Mouse (Mus musculus): ENCODE data around the gene Cyct.

Cyct gene

GRCm38 (mm10) chr2:76360226-76360625 lies at the start of gene Cyct:
Cyct (minus strand) TSS chr2:76360450.
- DNase-seq (ENCODE audit: extremely low read depth, low read depth): no peak

GRCm38 (mm10) chr2:76409986-76410385 lies 49.7 kb upstream of the Cyct start:
- DNase-seq (ENCODE audit: extremely low read depth, low read depth): no peak

GRCm38 (mm10) chr2:76409526-76409925 lies 49.3 kb upstream of the Cyct start:
- DNase-seq (ENCODE audit: extremely low read depth, low read depth): no peak

- no peak for DNase-seq (ENCODE audit: extremely low read depth, low read depth)
Measured at GRCm38 (mm10) chr2:76406937-76407441, 46.7 kb upstream of the Cyct start.

DNA sequence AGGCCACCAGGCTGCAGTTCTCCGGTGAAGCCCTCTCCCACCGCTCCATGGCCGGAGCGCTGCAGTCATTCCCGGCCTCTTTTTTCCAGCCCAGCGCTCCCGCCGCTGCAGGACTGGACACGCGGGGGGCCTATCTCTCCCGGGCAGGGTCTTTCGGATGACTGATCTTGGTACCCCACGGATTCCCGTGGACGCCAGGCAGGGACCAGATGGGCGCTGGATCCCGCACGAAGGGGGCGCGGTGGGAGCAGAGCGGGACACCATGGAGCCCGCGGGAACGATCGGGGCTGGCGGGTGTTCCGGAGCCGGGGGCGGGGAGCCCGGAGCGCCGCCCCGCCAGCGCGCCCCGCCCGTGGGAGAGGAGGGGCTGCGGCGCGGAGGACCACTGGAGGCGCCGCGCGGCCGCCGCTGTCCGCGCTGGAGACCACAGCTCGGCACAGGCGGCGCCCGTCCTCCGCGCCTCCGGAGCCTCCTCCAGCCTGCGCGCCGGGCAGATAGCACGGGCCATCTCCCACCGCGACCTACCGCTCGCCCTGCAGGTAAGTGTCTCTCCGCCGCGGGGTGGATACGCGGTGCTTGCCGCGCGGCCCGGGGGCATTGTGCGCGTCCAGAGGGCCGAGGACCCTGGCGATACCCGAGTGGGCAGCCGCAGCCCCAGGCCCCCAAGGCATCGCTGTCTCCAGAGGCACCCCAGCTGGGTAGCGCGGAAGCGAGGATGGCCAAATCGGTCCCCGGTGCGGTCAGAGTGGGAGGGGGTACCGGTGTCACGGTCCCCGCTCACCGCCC lies 46.1 kb upstream of the Cyct start, which contains the start of gene Osbpl6:
Gene Osbpl6, plus strand, starts transcription at position 358 of the 786 bp plus-strand sequence.
- no peak for DNase-seq (ENCODE audit: extremely low read depth, low read depth)

GRCm38 (mm10) chr2:76405596-76406150 lies 45.4 kb upstream of the Cyct start:
- DNase-seq (ENCODE audit: extremely low read depth, low read depth): no peak

GRCm38 (mm10) chr2:76400178-76400577 lies 39.9 kb upstream of the Cyct start:
- no peak for DNase-seq (ENCODE audit: extremely low read depth, low read depth)

DNA sequence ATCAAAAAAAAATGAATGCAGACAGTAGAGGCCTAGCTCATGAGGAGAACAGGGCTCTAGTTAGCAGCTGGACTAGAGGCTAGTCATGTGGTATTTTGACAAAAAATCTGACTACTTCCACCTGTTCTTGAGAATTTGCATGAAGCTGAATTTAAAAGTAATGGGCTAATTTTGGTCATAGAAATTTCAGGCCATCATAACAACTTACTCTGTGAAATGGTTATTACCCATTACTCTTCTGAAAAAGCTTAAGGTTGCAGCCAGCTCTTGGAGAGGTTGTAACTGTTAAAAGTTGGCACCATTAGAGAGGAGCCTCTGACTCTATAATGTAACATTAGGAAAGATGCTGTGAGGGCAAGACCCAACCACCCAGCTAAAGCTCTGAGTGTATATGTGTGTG lies 26.3 kb upstream of the Cyct start:
- no peak for DNase-seq (ENCODE audit: extremely low read depth, low read depth)

- no peak for DNase-seq (ENCODE audit: extremely low read depth, low read depth)
Measured at GRCm38 (mm10) chr2:76378646-76379045, 18.4 kb upstream of the Cyct start.

GRCm38 (mm10) chr2:76374544-76375206 lies 14.4 kb upstream of the Cyct start:
- no peak for DNase-seq (ENCODE audit: extremely low read depth, low read depth)

- peak; percentile 60 for DNase-seq (ENCODE audit: extremely low read depth, low read depth)
Measured at GRCm38 (mm10) chr2:76372244-76372643, 12.0 kb upstream of the Cyct start.

- DNase-seq (ENCODE audit: extremely low read depth, low read depth): peak; percentile 29
Measured at GRCm38 (mm10) chr2:76370656-76370922, 10.3 kb upstream of the Cyct start.

- DNase-seq (ENCODE audit: extremely low read depth, low read depth): peak; percentile 75
Measured at GRCm38 (mm10) chr2:76369821-76370655, 9.8 kb upstream of the Cyct start, which contains the start of gene Rbm45. Rbm45 (plus strand) TSS chr2:76369984.

GRCm38 (mm10) chr2:76368861-76369660 lies 8.8 kb upstream of the Cyct start:
- peak; percentile 27 for DNase-seq (ENCODE audit: extremely low read depth, low read depth)

DNA sequence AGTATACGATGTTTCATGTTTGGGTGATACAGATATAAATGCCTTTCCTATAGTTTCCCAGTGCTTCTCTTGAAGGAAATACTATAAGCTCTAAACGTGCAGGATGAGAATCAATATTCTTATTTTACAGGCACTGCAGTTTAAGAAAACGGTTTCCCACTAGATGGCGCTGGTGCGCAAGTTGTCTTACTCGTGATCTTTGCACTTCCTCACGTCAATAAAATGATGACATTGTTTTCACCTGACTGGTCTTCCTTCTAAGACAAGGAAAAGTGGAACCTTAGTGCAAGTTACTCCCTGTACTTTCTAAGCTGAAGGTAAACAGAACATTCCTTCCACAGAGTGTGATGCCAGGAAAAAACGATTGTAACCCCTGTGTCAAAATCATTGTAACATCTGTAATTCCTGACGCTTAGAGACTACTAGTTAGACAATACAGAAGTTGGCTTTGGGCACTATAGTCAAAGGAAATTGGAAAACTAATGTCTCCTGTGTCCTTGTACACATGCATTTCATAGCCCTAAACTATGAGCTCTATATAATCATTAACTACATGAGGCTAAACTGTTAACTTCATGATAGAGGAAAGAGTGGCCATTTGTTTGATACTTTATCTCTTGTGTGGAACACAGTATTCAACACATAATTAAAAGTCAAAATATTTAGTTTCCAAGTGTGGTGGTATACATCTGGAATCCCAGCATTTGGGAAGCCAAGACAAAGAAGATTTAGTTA lies 7.1 kb upstream of the Cyct start:
- peak; percentile 74 for DNase-seq (ENCODE audit: extremely low read depth, low read depth)

DNA sequence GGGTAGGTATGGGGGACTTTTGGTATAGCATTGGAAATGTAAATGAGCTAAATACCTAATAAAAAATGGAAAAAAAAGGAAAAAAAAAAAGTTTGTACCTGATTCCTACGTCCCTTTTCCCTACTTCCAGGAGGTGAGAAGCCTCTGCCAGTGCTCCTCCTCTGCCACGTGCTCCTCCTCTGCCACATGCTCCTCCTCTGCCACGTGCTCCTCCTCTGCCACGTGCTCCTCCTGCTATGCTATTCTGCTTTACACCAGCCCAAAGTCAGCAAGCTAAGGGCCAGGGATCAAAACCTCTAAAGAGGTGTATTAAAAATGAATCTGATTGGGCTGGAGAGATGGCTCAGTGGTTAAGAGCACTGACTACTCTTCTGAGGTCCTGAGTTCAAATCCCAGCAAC lies 5.6 kb upstream of the Cyct start:
- DNase-seq (ENCODE audit: extremely low read depth, low read depth): no peak

- DNase-seq (ENCODE audit: extremely low read depth, low read depth): no peak
Measured at GRCm38 (mm10) chr2:76362111-76362510, 1.9 kb upstream of the Cyct start.

DNA sequence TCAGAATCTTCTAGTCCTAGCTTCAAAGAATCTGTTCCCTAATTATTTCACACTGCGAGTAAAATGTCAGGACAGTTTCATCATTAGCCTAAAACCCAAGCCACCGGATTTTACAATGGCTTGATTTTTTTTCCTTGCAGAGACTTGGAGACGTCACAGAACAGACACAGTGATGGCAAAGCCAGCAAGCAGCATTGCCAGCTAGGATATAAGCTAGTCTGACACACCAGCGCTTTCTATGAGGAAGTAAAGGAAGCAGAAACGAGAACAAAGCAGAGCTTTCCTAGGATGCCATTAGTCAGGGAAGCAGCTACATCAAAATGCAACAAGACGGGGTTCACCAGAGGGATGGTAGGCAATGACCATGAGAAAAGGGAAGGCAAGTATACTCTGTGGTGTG lies 12.4 kb downstream of the Cyct start:
- DNase-seq (ENCODE audit: extremely low read depth, low read depth): no peak

DNA sequence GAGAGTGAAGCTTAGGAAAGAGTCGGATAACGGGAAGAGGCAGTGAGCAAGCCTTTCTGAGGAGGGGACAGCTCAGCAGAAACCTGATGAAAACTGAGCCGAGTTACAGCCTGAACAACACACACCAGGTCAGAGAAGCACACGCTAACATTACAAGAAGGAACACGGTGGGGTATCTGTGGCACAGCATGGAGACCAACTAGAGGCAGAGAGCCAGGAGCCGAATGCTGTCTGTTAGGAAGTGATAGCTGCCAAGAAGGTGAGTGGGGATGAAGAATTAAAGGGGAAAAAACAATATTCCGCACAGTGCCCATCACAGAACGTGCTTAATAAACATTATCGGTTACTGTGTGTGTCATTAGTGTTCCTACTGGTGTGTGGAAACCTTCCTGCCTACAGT lies 18.1 kb downstream of the Cyct start:
- no peak for DNase-seq (ENCODE audit: extremely low read depth, low read depth)
